Mouse (Mus musculus) T-helper 2 cell (primary cell): ENCODE measurements at regions not wholly inside any gene's neighbourhood (a gene's known extent, or its start where the extent isn't known, plus 50 kb on each side); places are given as distances from the start of the nearest gene placed in this dataset.

ENCODE experiments used
- in situ Hi-C: fragments of 300-600 bp; cut with MboI, MseI; formaldehyde crosslinking; loops from one replicate; pipeline ENCODE4 v1.15.1; 2025; ENCODE audit warnings: high pct_unique_total_duplicates

GRCm38 (mm10) chr2:106455039-106455438 lies 238.0 kb upstream of the Mpped2 start:
- in situ Hi-C loops: no loop called here

DNA sequence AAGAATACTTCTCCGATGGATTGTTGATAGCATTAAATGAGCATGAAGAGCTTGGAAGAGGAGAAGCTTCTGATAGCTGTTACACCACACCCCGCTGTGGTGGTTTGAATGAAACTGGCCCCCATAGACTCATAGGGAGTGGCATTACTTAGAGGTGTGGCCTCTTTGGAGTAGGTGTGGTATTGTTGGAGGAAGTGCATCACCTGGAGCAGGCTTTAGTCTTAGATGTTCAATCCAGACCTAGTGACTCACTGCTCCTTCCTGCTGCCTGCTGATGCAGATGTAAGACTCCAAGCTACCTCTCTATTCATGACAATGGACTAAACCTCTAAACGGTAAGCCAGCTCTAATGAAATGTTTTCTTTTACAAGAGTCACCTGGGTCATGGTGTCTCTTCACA lies 237.1 kb upstream of the Mpped2 start:
- in situ Hi-C loops: no loop called here

- in situ Hi-C loops: no loop called here
Measured at GRCm38 (mm10) chr2:106458003-106458402, 235.1 kb upstream of the Mpped2 start.

- in situ Hi-C loops: no loop called here
Measured at GRCm38 (mm10) chr2:106461021-106461420, 232.0 kb upstream of the Mpped2 start.

- in situ Hi-C loops: no loop called here
Measured at GRCm38 (mm10) chr2:106461490-106461889, 231.6 kb upstream of the Mpped2 start.

DNA sequence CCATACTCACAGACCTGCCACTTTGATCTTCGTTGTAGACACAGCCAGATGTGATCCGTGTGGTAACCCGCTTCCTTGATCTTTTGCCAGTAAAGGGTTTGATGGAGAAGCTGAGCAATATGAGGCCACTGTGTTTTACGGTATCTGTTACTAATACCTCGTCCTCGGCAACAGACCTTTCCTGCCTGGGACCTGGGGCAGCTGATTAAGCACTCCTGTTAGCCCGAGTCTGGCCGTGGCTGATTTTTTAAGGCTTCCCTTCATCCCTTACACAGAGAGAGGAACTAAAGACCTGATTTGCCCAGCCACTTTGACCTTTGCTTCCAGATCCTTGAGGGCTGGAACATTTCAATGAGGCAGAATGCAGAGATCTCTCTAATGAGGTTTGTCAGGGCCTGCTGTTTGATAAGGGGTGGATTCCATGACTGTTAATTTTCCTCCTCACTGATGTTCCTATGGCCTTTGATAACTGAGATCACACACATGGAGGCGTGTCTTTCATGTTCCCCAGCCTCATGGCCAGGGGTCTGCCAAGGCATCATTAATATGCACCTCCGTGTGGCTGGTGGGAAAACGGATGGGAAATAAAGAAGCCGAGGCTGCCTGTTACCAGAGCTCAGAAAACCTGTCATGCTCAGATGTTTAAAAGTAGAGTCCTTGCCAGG lies 231.0 kb upstream of the Mpped2 start:
- in situ Hi-C loops: no loop called here

GRCm38 (mm10) chr2:106465055-106465454 lies 228.0 kb upstream of the Mpped2 start:
- in situ Hi-C loops: no loop called here

DNA sequence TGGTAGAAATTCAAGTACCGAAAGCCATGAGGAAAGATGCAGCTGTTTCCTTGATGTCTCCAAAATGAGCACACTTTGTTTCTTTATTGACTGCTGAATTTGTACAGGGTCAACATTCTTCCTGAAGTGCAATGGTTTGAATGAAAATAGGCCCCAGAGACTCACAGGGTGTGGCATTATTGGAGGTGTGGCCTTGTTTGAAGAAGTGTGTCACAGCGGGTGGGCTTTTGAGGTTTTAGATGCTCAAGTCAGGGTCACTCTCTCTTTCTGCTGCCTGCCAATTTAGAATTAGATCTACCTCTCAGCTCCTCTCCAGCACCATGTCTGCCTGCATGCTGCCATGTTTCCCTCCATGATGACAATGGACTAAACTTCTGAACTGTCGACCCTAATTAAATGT lies 227.2 kb upstream of the Mpped2 start:
- in situ Hi-C loops: no loop called here

GRCm38 (mm10) chr2:106469196-106469595 lies 223.9 kb upstream of the Mpped2 start:
- in situ Hi-C loops: no loop called here

- in situ Hi-C loops: no loop called here
Measured at GRCm38 (mm10) chr2:106473458-106473857, 219.6 kb upstream of the Mpped2 start.

DNA sequence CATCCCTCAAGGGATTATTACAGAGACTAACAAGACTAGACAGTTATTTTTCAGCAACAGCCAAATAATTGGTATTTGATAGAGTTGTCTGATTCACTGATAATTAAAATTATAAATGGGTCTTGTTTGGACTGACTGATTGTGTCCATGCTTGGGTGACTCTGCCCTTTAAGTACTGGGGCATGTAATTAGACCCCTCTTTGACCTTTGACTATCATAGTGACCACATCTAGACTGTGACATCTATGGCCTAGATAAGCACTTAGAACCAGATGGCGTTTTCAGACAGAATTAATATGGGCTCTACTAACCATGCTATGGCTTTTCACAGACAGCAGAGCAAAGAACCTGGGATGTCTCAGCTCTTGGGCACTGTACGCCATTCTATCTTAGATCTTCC lies 215.1 kb upstream of the Mpped2 start:
- in situ Hi-C loops: no loop called here

DNA sequence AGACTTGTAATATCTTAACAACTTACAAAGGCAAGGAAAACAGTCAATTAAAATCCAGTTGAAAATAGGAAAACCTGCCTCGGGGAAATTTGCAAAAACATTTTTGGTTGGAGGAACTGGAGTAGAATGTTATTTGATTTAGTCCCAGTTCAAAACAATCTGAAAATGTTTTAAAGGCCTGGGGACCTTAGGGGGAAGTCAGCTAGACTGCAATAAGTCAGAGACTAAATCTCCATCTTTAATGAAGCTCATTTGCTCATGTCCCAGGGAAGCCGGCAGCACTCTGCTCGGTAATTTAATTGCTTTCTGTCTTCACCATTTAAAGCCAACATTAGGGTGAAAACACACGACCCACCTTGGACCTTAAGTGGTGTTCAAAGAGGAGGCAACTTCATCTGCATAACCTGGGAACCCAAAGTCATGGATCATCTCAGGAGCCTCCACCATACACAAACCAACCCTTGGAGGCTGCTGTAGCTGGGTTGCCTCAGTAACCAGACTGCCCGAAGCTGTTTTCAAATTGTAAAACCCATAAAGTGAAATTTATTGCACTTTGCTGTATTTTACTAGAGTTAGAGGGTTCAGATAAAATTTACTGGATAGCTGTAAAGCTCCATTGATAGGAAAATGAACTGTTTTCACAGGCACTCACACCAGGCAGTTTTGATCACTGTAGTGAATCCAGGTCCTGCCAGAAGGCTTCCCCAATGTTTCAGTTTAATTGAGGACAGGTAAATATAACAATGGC lies 205.6 kb upstream of the Mpped2 start:
- in situ Hi-C loops: no loop called here

DNA sequence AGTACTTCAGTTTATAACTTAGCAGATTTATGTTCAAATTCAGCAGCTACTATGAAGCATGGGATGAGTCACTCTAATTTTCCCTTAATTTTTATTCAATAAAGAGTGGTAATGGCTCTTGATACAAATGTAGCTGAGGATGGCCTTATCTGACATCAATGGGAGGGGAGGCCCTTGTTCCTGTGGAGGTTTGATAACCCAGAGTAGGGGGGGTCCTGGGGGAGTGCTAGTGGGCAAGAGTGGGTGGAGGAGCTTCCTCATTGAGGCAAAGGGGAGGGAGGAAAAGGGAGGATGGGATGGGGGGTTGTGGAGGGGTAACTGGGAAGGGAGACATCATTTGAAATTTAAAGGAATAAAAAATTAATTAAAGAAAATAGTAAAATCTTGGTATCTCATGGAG lies 194.3 kb upstream of the Mpped2 start:
- in situ Hi-C loops: no loop called here

GRCm38 (mm10) chr2:106499227-106499928 lies 193.7 kb upstream of the Mpped2 start:
- in situ Hi-C loops: no loop called here

DNA sequence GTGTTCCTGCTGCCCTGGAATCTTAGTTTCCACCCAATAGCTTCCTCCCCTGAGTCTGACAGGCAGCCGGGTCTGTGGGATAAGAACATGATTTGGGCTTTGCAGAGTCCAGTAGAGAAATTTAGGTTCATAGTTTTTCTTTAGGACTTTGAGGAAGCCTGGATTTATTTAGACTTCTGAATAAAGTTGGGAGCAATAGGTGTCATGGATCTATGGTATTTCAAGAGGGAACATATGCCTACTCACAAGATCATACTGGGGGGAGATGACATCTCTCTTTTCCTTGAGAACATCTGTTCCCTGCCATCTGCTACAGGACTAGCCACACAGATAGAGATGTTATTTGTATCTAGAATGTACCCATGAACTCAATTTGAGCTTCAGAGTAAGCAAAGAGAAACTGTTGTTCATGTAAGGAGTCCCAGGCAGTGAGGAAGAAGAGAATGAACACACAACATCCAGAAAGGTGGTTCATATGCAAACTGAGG lies 188.1 kb upstream of the Mpped2 start:
- in situ Hi-C loops: no loop called here

DNA sequence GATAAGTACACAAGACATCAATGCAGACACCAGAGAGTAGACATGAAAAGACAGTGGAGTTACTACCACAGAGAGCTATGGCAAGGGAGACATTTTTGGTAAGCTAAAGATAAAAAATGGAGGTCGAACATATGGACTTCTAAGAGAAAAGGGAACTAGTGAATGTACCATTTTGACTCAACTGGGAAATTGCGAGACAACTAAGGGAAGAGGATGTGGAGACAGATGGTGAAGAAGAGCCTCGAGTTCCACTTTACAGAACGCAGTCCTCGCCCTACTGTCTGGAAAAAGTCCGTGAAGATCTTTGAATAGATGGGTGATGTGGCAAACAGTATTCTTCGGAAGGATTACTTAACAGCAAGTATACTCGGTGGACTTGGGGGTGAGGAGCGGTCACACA lies 181.2 kb upstream of the Mpped2 start:
- in situ Hi-C loops: no loop called here

GRCm38 (mm10) chr2:106512338-106513024 lies 180.6 kb upstream of the Mpped2 start:
- in situ Hi-C loops: no loop called here

GRCm38 (mm10) chr2:106513025-106513386 lies 180.1 kb upstream of the Mpped2 start:
- in situ Hi-C loops: no loop called here

GRCm38 (mm10) chr2:106517224-106517623 lies 175.8 kb upstream of the Mpped2 start:
- in situ Hi-C loops: no loop called here

- in situ Hi-C loops: no loop called here
Measured at GRCm38 (mm10) chr2:106522961-106523360, 170.1 kb upstream of the Mpped2 start.

- in situ Hi-C loops: no loop called here
Measured at GRCm38 (mm10) chr2:106527008-106527407, 166.1 kb upstream of the Mpped2 start.

DNA sequence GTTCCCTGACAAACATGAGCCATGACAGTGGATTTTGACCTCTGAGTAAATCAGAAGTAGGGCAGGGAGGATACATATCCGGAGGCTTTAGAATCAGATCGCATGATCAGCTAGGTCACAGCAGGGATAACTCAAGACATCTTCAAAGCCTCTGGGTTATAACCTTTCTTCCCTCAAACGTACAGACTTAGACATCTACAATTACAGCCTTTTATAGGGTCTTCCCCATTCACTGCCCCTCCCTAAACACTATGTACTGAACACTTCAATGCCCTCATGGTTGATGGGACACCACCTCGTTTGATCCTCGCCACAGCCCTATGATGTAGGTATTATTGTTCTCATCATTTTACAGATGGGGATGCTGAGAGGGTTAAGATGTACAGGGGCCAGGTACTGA lies 163.8 kb upstream of the Mpped2 start:
- in situ Hi-C loops: no loop called here
